Mouse (Mus musculus) layer of hippocampus, adult 8-10 months (tissue): ENCODE measurements at regions not wholly inside any gene's neighbourhood (a gene's known extent, or its start where the extent isn't known, plus 50 kb on each side); places are given as distances from the start of the nearest gene placed in this dataset.
"Not testable (repeated sequence)": the region's sequence is repeated elsewhere in the genome, so short reads cannot be mapped to it uniquely, and the experiment has no call there.

Experiments
- DNase-seq, 2 experiments: peaks; one replicate each; pipeline ENCODE4 v3.0.0; 2022; ENCODE audit warnings: low spot score in 2 of 2

- no peak for DNase-seq
Measured at GRCm38 (mm10) chr4:7948020-7948419, 290.8 kb downstream of the Car8 start.

GRCm38 (mm10) chr4:7921503-7921902, 317.3 kb downstream of the Car8 start:
- no peak for DNase-seq

- no peak for DNase-seq
Measured at GRCm38 (mm10) chr4:7913191-7913590, 325.6 kb downstream of the Car8 start.

GRCm38 (mm10) chr4:7912675-7913074, 326.2 kb downstream of the Car8 start:
- DNase-seq: no peak

- no peak for DNase-seq
Measured at GRCm38 (mm10) chr4:7903130-7903529, 335.7 kb downstream of the Car8 start.

- peak; percentile 4 to 25 for DNase-seq
Measured at GRCm38 (mm10) chr4:7894914-7895313, 343.9 kb downstream of the Car8 start.

GRCm38 (mm10) chr4:7891128-7891527, 347.7 kb downstream of the Car8 start:
- no peak for DNase-seq

- DNase-seq: no peak
Measured at GRCm38 (mm10) chr4:7854518-7854917, 384.3 kb downstream of the Car8 start.

- DNase-seq: peak; percentile 19 to 53
Measured at GRCm38 (mm10) chr4:7853121-7853782, 385.6 kb downstream of the Car8 start.

GRCm38 (mm10) chr4:7852006-7852615, 386.7 kb downstream of the Car8 start:
- DNase-seq: peak in 1 of 2 experiments; percentile 32

- DNase-seq: no peak
Measured at GRCm38 (mm10) chr4:7847411-7847810, 391.4 kb downstream of the Car8 start.

GRCm38 (mm10) chr4:7829126-7829525, 409.7 kb downstream of the Car8 start:
- DNase-seq: no peak

GRCm38 (mm10) chr4:7819847-7820246, 419.0 kb downstream of the Car8 start:
- no peak for DNase-seq

GRCm38 (mm10) chr4:7777761-7778160, 461.1 kb downstream of the Car8 start:
- DNase-seq: not testable (repeated sequence)

- no peak for DNase-seq
Measured at GRCm38 (mm10) chr4:7755473-7755872, 483.4 kb downstream of the Car8 start.

GRCm38 (mm10) chr4:7753931-7754330, 484.9 kb downstream of the Car8 start:
- no peak for DNase-seq

- no peak for DNase-seq
Measured at GRCm38 (mm10) chr4:7751208-7751607, 487.6 kb downstream of the Car8 start.

- DNase-seq: no peak
Measured at GRCm38 (mm10) chr4:7722893-7723292, 515.9 kb downstream of the Car8 start.

- no peak for DNase-seq
Measured at GRCm38 (mm10) chr4:7688516-7688915, 550.3 kb downstream of the Car8 start.

- DNase-seq: no peak
Measured at GRCm38 (mm10) chr4:7687231-7687630, 551.6 kb downstream of the Car8 start.

- no peak for DNase-seq
Measured at GRCm38 (mm10) chr4:7670795-7671105, 568.1 kb downstream of the Car8 start.

- DNase-seq: peak in 1 of 2 experiments; percentile 8
Measured at GRCm38 (mm10) chr4:7669992-7670794, 568.6 kb downstream of the Car8 start.
